ENCODE assay signal across 20 mouse cellular contexts in the genomic region with DNA sequence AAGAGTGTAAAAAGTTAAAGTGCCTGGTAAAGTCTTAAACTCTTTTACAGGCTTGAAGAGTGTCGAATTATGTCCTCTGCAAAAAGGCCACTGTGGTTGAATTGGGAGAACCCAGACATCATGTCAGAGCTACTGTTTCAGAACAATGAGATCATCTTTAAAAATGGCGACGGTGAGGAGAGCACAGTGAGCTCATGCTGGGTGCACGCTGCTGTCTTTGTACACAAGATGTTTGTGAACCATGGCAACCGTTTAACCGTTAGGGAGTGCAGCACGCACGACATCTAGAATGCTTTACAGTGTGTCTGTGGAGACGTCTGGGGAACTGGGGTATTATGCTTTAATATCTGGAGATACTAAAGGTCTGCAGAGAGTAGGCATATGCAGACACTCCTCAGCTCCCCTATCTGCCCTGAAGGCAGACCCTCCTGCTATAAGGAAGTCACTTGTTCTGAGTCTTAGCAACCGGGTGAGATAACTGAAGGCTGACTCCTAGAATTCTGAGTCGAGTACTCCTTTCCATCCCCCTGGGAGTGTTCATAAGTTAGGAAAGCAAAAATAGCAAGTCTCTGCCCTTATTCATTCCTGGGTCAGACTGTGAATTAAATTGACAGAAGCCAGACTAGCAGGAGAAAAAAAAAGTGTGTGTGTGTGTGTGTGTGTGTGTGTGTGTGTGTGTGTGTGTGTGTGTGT. TPM values are rescaled to one million over a fixed set of nuclear protein-coding genes. Genes with fewer than 3 reads are reported as not detected.
A peak's percentile ranks its signal among the peaks of the same experiment; 100 is the strongest.
DNase-seq lines count a peak whose midpoint lies in the region; ATAC-seq and TF ChIP-seq lines count a peak whose summit lies in the region.
"Had no signal": no experiment of that assay in that cellular context is flagged by ENCODE, and none has a peak within 500 bp of the region (broad histone marks: within the 10 kb centered on the region; RNA-seq: fewer than 3 reads in every experiment).

No protein-coding gene starts in this region.

- no peak for TF ChIP-seq CTCF in forebrain, postnatal 0 days (IDR thresholded peaks at IDR 0.05; ENCODE audit: low read depth)
- no peak for TF ChIP-seq CTCF in midbrain, postnatal 0 days (IDR thresholded peaks at IDR 0.05)

- DNase-seq in forebrain, postnatal 0 days: no peak
- DNase-seq in midbrain, postnatal 0 days (ENCODE audit: low spot score): peak; percentile 51
- DNase-seq in midbrain, embryonic 11.5 days (ENCODE audit: low spot score, missing footprints): no peak
- peak; percentile 78 for DNase-seq in heart, embryonic 10.5 days (ENCODE audit: low spot score)
- no peak for DNase-seq in right cerebral cortex, postnatal 14 days
- DNase-seq: B cell, adult 2 months; cerebellum, adult 8-10 months; lung, embryonic 14.5 days had no signal

- no peak overlapping the region for H3K4me3 ChIP-seq in forebrain, postnatal 0 days (ENCODE audit: low read depth, low read length)
- no peak overlapping the region for H3K4me3 ChIP-seq in forebrain, embryonic 16.5 days (replicated peaks; ENCODE audit: low read length)
- H3K4me3 ChIP-seq in midbrain, postnatal 0 days (ENCODE audit: low read depth, low read length): no peak overlapping the region
- no peak overlapping the region for H3K4me3 ChIP-seq in midbrain, embryonic 11.5 days (ENCODE audit: low read depth, low read length)
- no peak overlapping the region for H3K4me3 ChIP-seq in heart, embryonic 10.5 days
- H3K4me3 ChIP-seq in hindbrain, embryonic 16.5 days (ENCODE audit: low read length): no peak overlapping the region
- H3K4me3 ChIP-seq: embryonic facial prominence, embryonic 13.5 days; forebrain, embryonic 15.5 days; left cerebral cortex, adult 2 months; limb, embryonic 15.5 days; megakaryocyte, embryonic 14.5 days had no signal

- H3K27me3 ChIP-seq in forebrain, postnatal 0 days (ENCODE audit: insufficient read depth, low read length): no peaks in the 10 kb centered on the region
- H3K27me3 ChIP-seq in forebrain, embryonic 16.5 days (replicated peaks; ENCODE audit: control insufficient read depth, insufficient read depth, low read length): no peaks in the 10 kb centered on the region
- no peaks in the 10 kb centered on the region for H3K27me3 ChIP-seq in midbrain, postnatal 0 days (ENCODE audit: insufficient read depth, low read length)
- H3K27me3 ChIP-seq in midbrain, embryonic 11.5 days (ENCODE audit: control insufficient read depth, insufficient read depth, low read length): no peaks in the 10 kb centered on the region
- no peaks in the 10 kb centered on the region for H3K27me3 ChIP-seq in heart, embryonic 10.5 days (ENCODE audit: insufficient read depth, poor library complexity, severe bottlenecking)
- no peaks in the 10 kb centered on the region for H3K27me3 ChIP-seq in hindbrain, embryonic 16.5 days (replicated peaks; ENCODE audit: control insufficient read depth, insufficient read depth, low read length)
- H3K27me3 ChIP-seq: embryonic facial prominence, embryonic 13.5 days; forebrain, embryonic 15.5 days; limb, embryonic 15.5 days; megakaryocyte, embryonic 14.5 days had no signal

- no peak overlapping the region for H3K4me2 ChIP-seq in forebrain, postnatal 0 days (ENCODE audit: low read depth)
- H3K4me2 ChIP-seq in forebrain, embryonic 16.5 days (ENCODE audit: low read length): no peak overlapping the region
- no peak overlapping the region for H3K4me2 ChIP-seq in midbrain, postnatal 0 days (ENCODE audit: low read depth, low read length, poor library complexity, severe bottlenecking)
- H3K4me2 ChIP-seq in midbrain, embryonic 11.5 days: no peak overlapping the region
- no peak overlapping the region for H3K4me2 ChIP-seq in hindbrain, embryonic 16.5 days (ENCODE audit: low read length)
- H3K4me2 ChIP-seq: embryonic facial prominence, embryonic 13.5 days; forebrain, embryonic 15.5 days; limb, embryonic 15.5 days; lung, embryonic 14.5 days had no signal

- peak; percentile 86 for ATAC-seq in forebrain, postnatal 0 days
- ATAC-seq in forebrain, embryonic 16.5 days: no peak
- ATAC-seq in midbrain, postnatal 0 days (ENCODE audit: low FRiP score): peak; percentile 68; the same call in 1 of the 2 replicates
- ATAC-seq in midbrain, embryonic 11.5 days (ENCODE audit: low FRiP score): no peak
- ATAC-seq in hindbrain, embryonic 16.5 days: peak; percentile 48; the same call in 1 of the 2 replicates
- no peak for ATAC-seq in erythroblast, adult 5-6 weeks (replicated peaks; ENCODE audit: low FRiP score, poor library complexity, severe bottlenecking)
- ATAC-seq: forebrain, embryonic 15.5 days; intestine, embryonic 16.5 days had no signal

- no peaks in the 10 kb centered on the region for H3K4me1 ChIP-seq in forebrain, postnatal 0 days (ENCODE audit: insufficient read depth)
- H3K4me1 ChIP-seq in forebrain, embryonic 16.5 days (replicated peaks; ENCODE audit: control insufficient read depth, insufficient read depth, low read length): no peaks in the 10 kb centered on the region
- H3K4me1 ChIP-seq in midbrain, postnatal 0 days (ENCODE audit: insufficient read depth, low read length): no peaks in the 10 kb centered on the region
- H3K4me1 ChIP-seq in midbrain, embryonic 11.5 days (ENCODE audit: control insufficient read depth, insufficient read depth, low read length): no peaks in the 10 kb centered on the region
- no peaks in the 10 kb centered on the region for H3K4me1 ChIP-seq in heart, embryonic 10.5 days
- H3K4me1 ChIP-seq in hindbrain, embryonic 16.5 days (ENCODE audit: control insufficient read depth, insufficient read depth, low read depth, low read length): no peaks in the 10 kb centered on the region
- H3K4me1 ChIP-seq: embryonic facial prominence, embryonic 13.5 days; forebrain, embryonic 15.5 days; limb, embryonic 15.5 days; megakaryocyte, embryonic 14.5 days had no signal

- 46% methylated on average over 11 of the region's 11 CpGs for WGBS in forebrain, postnatal 0 days
- 58% methylated on average over 11 of the region's 11 CpGs for WGBS in forebrain, embryonic 16.5 days
- 61% methylated on average over 11 of the region's 11 CpGs for WGBS in midbrain, postnatal 0 days
- 88% methylated on average over 11 of the region's 11 CpGs for WGBS in midbrain, embryonic 11.5 days
- WGBS in heart, embryonic 10.5 days: 67% methylated on average over 11 of the region's 11 CpGs
- WGBS in hindbrain, embryonic 16.5 days: 39% methylated on average over 11 of the region's 11 CpGs

- no peak overlapping the region for H3K27ac ChIP-seq in forebrain, postnatal 0 days (ENCODE audit: low read depth, low read length)
- H3K27ac ChIP-seq in forebrain, embryonic 16.5 days (ENCODE audit: low read length): no peak overlapping the region
- no peak overlapping the region for H3K27ac ChIP-seq in midbrain, postnatal 0 days (ENCODE audit: low read depth, low read length)
- H3K27ac ChIP-seq in midbrain, embryonic 11.5 days (ENCODE audit: low read depth, low read length): no peak overlapping the region
- H3K27ac ChIP-seq in heart, embryonic 10.5 days: no peak overlapping the region
- H3K27ac ChIP-seq in hindbrain, embryonic 16.5 days (ENCODE audit: low read depth, low read length): no peak overlapping the region
- H3K27ac ChIP-seq: embryonic facial prominence, embryonic 13.5 days; forebrain, embryonic 15.5 days; left cerebral cortex, adult 2 months; limb, embryonic 15.5 days had no signal

- H3K36me3 ChIP-seq in forebrain, postnatal 0 days (ENCODE audit: insufficient read depth): peaks cover 53% of the 10 kb centered on the region
- peaks cover 27% of the 10 kb centered on the region for H3K36me3 ChIP-seq in forebrain, embryonic 16.5 days (ENCODE audit: control insufficient read depth, insufficient read depth)
- peaks cover 40% of the 10 kb centered on the region for H3K36me3 ChIP-seq in midbrain, postnatal 0 days (ENCODE audit: insufficient read depth, low read length)
- H3K36me3 ChIP-seq in midbrain, embryonic 11.5 days (ENCODE audit: control insufficient read depth, insufficient read depth, low read length): peaks cover 10% of the 10 kb centered on the region; the same call in 1 of the 2 replicates
- H3K36me3 ChIP-seq in heart, embryonic 10.5 days: peaks cover 83% of the 10 kb centered on the region
- H3K36me3 ChIP-seq in hindbrain, embryonic 16.5 days (ENCODE audit: control insufficient read depth, insufficient read depth, low read length): peaks cover 21% of the 10 kb centered on the region

- H3K9ac ChIP-seq in forebrain, postnatal 0 days: no peak overlapping the region
- no peak overlapping the region for H3K9ac ChIP-seq in forebrain, embryonic 16.5 days (replicated peaks; ENCODE audit: low read depth, low read length)
- no peak overlapping the region for H3K9ac ChIP-seq in midbrain, postnatal 0 days (replicated peaks; ENCODE audit: low read length, poor library complexity, severe bottlenecking)
- no peak overlapping the region for H3K9ac ChIP-seq in midbrain, embryonic 11.5 days (ENCODE audit: low read length)
- no peak overlapping the region for H3K9ac ChIP-seq in hindbrain, embryonic 16.5 days (ENCODE audit: low read depth, low read length)
- H3K9ac ChIP-seq: embryonic facial prominence, embryonic 13.5 days; forebrain, embryonic 15.5 days; limb, embryonic 15.5 days; lung, embryonic 14.5 days had no signal

- H3K9me3 ChIP-seq in forebrain, postnatal 0 days (ENCODE audit: low read length): no peaks in the 10 kb centered on the region
- H3K9me3 ChIP-seq in forebrain, embryonic 16.5 days (ENCODE audit: control insufficient read depth, low read length): no peaks in the 10 kb centered on the region
- no peaks in the 10 kb centered on the region for H3K9me3 ChIP-seq in midbrain, postnatal 0 days (ENCODE audit: low read length)
- H3K9me3 ChIP-seq in midbrain, embryonic 11.5 days (ENCODE audit: control insufficient read depth, low read length): no peaks in the 10 kb centered on the region
- H3K9me3 ChIP-seq in heart, embryonic 10.5 days: no peaks in the 10 kb centered on the region
- H3K9me3 ChIP-seq in hindbrain, embryonic 16.5 days (ENCODE audit: control insufficient read depth, low read length): no peaks in the 10 kb centered on the region
- H3K9me3 ChIP-seq: embryonic facial prominence, embryonic 13.5 days; forebrain, embryonic 15.5 days; G1E; limb, embryonic 15.5 days; megakaryocyte, embryonic 14.5 days had no signal

RNA-seq across cellular contexts. Expression of gene Kcnmb3, which starts 37.6 kb away (rescaled TPM):
- not detected in 2 replicates for total RNA-seq in forebrain, postnatal 0 days (2014; rRNA removed)
- not detected in 2 replicates for polyA plus RNA-seq in forebrain, postnatal 0 days (2015; fragmentation: Nextera tagmentation; extraction: Ambion mirVana)
- 0.16 and 0.19 TPM in 2 replicates for polyA plus RNA-seq in forebrain, embryonic 16.5 days (2015; fragmentation: Nextera tagmentation; extraction: Ambion mirVana)
- 0.24 TPM in 1 of 2 replicates, not detected in the other for total RNA-seq in midbrain, postnatal 0 days (2014; rRNA removed)
- polyA plus RNA-seq in midbrain, postnatal 0 days (2015; fragmentation: Nextera tagmentation; extraction: Ambion mirVana): 0.09 and 0.12 TPM in 2 replicates
- polyA plus RNA-seq in midbrain, embryonic 11.5 days (2014; fragmentation: Nextera tagmentation; extraction: Ambion mirVana): 0.08 and 0.15 TPM in 2 replicates
- polyA plus RNA-seq in heart, embryonic 10.5 days (2016; fragmentation: Nextera tagmentation; extraction: Ambion mirVana): not detected in 2 replicates
- 0.14 TPM in 1 of 2 replicates, not detected in the other for polyA plus RNA-seq in hindbrain, embryonic 16.5 days (2015; fragmentation: Nextera tagmentation; extraction: Ambion mirVana)
- not detected in 2 replicates for total RNA-seq in erythroblast, adult 5-6 weeks (2015; ENCODE audit: low replicate concordance)
- total RNA-seq in erythroblast, adult 5-6 weeks (2017; ENCODE audit: low replicate concordance): not detected in 2 replicates
- total RNA-seq: G1E; left cerebral cortex, adult 2 months had no signal
- polyA plus RNA-seq: embryonic facial prominence, embryonic 13.5 days; G1E; intestine, embryonic 16.5 days; limb, embryonic 15.5 days; stomach, embryonic 16.5 days; urinary bladder, adult 2 months had no signal

RNA-seq across cellular contexts. Expression of gene Zfp639, which starts 55.6 kb away (rescaled TPM):
- 74.2 and 80.8 TPM in 2 replicates for total RNA-seq in forebrain, postnatal 0 days (2014; rRNA removed)
- polyA plus RNA-seq in forebrain, postnatal 0 days (2015; fragmentation: Nextera tagmentation; extraction: Ambion mirVana): 42.2 and 42.6 TPM in 2 replicates
- 38.8 and 39.8 TPM in 2 replicates for polyA plus RNA-seq in forebrain, embryonic 16.5 days (2015; fragmentation: Nextera tagmentation; extraction: Ambion mirVana)
- 50.2 and 64.6 TPM in 2 replicates for total RNA-seq in midbrain, postnatal 0 days (2014; rRNA removed)
- polyA plus RNA-seq in midbrain, postnatal 0 days (2015; fragmentation: Nextera tagmentation; extraction: Ambion mirVana): 40.6 and 43.5 TPM in 2 replicates
- polyA plus RNA-seq in midbrain, embryonic 11.5 days (2014; fragmentation: Nextera tagmentation; extraction: Ambion mirVana): 42.1 and 50.3 TPM in 2 replicates
- 31.4 and 40.2 TPM in 2 replicates for polyA plus RNA-seq in heart, embryonic 10.5 days (2016; fragmentation: Nextera tagmentation; extraction: Ambion mirVana)
- 35.7 and 38.5 TPM in 2 replicates for polyA plus RNA-seq in hindbrain, embryonic 16.5 days (2015; fragmentation: Nextera tagmentation; extraction: Ambion mirVana)
- total RNA-seq in erythroblast, adult 5-6 weeks (2015; ENCODE audit: low replicate concordance): 14.4 and 20.3 TPM in 2 replicates
- 10.3 and 11.2 TPM in 2 replicates for total RNA-seq in erythroblast, adult 5-6 weeks (2017; ENCODE audit: low replicate concordance)

RNA-seq across cellular contexts. Expression of gene Pik3ca, which starts 57.0 kb away (rescaled TPM):
- total RNA-seq in forebrain, postnatal 0 days (2014; rRNA removed): 45.3 and 55.4 TPM in 2 replicates
- 7.0 and 8.0 TPM in 2 replicates for polyA plus RNA-seq in forebrain, postnatal 0 days (2015; fragmentation: Nextera tagmentation; extraction: Ambion mirVana)
- 14.1 and 16.0 TPM in 2 replicates for polyA plus RNA-seq in forebrain, embryonic 16.5 days (2015; fragmentation: Nextera tagmentation; extraction: Ambion mirVana)
- total RNA-seq in midbrain, postnatal 0 days (2014; rRNA removed): 43.3 and 51.8 TPM in 2 replicates
- polyA plus RNA-seq in midbrain, postnatal 0 days (2015; fragmentation: Nextera tagmentation; extraction: Ambion mirVana): 8.6 and 10.2 TPM in 2 replicates
- polyA plus RNA-seq in midbrain, embryonic 11.5 days (2014; fragmentation: Nextera tagmentation; extraction: Ambion mirVana): 12.7 and 14.0 TPM in 2 replicates
- 4.7 and 6.1 TPM in 2 replicates for polyA plus RNA-seq in heart, embryonic 10.5 days (2016; fragmentation: Nextera tagmentation; extraction: Ambion mirVana)
- polyA plus RNA-seq in hindbrain, embryonic 16.5 days (2015; fragmentation: Nextera tagmentation; extraction: Ambion mirVana): 11.1 and 11.9 TPM in 2 replicates
- total RNA-seq in erythroblast, adult 5-6 weeks (2015; ENCODE audit: low replicate concordance): 13.4 and 18.1 TPM in 2 replicates
- total RNA-seq in erythroblast, adult 5-6 weeks (2017; ENCODE audit: low replicate concordance): 19.8 and 34.8 TPM in 2 replicates

Comparison
In these comparisons a context has a peak if more than half of its experiments do, and no peak if none do; other contexts are left out.
1. ATAC-seq: peak in forebrain, postnatal 0 days (single experiment), midbrain, postnatal 0 days (single experiment) and hindbrain, embryonic 16.5 days (single experiment); none in forebrain, embryonic 16.5 days (single experiment), midbrain, embryonic 11.5 days (single experiment) and erythroblast, adult 5-6 weeks (single experiment).
2. DNase-seq: peak in midbrain, postnatal 0 days (single experiment) and heart, embryonic 10.5 days (single experiment); none in forebrain, postnatal 0 days (single experiment), midbrain, embryonic 11.5 days (single experiment) and right cerebral cortex, postnatal 14 days (single experiment).